Mouse (Mus musculus): ENCODE measurements around the gene Gm21987.

The Gm21987 gene

GRCm38 (mm10) chr16:38371705-38372296 is 25.0 kb downstream of the Gm21987 start:
- DNase-seq (ENCODE audit: low spot score in 2 of 2), result no peak

- no peak for DNase-seq (ENCODE audit: low spot score in 2 of 2)
These were observed 26.0 kb downstream of the Gm21987 start for GRCm38 (mm10) chr16:38372876-38373275.

DNA sequence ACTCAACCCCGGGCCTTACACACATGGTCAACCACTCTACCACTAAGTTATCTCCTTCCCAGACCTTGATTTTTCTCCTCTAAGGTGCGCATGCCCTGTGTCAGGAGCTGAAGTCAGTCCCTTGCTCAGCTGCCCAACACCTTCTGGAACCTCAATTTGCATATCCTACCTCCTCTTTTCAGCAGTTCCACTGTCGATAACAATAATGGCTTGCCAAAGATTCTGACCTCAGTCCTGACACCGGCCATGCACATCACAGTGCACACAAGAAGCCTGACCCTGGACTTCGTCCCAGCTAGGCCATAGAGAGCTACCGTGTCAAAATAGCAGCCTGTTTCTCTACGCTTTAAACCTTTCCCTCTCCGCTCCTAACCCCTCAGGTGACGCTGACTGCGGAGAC is 26.6 kb downstream of the Gm21987 start:
- no peak for DNase-seq (ENCODE audit: low spot score in 2 of 2)

DNA sequence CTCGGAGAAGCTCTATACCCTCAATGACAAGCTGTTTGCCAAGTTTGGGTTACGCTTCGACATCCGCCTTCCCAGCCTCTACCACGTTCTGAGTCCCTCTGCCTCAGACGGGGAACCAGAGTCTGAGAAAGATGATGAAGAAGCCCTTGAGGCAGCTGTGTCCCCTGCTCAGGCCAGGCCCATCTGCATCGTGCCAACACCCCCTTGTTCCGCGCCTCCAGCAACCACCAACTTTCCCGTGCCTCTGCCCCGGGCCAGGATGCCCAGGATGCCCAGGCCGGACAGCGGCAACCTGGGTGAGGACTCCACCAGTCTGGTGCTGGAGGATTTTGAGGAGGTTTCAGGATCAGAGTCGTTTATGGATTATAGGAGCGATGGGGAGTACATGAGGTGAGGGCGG is 27.1 kb downstream of the Gm21987 start:
- DNase-seq (ENCODE audit: low spot score in 2 of 2), result no peak

DNA sequence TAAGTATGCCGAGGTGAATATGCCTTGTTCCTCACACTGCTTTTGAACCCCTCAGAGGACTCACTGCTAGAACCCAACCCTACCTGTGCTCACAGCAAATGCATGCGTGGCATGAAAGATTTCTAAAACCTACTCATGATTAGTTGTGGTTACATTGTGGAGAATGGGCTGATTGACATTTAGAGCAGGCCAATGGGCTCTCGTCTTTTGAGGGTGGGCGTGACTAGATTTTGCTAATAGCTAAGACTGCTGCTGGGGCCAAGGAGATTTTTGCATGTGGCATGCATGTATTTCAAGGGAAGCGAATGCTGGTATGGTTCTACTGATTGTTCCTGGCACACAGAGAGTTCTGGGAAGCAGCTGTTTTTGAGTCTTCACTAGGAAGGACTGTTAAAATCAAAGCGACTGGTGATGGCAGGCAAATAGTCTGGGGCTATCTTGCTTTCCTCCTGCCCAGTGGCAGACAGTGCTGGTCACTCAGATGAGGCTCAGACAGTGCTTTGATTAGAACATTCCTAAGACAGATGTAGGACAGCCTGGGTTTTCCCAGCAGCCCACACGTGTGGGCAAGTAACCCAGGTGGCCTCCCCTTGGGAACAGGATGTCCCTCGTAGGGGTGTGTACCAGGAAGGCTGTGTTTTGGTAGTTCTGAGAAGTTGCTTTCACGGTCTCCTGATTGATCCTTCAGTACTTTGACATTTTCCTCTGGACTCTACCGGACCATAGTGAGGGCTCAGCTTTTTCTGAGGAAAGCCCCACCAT is 27.7 kb downstream of the Gm21987 start:
- DNase-seq (ENCODE audit: low spot score in 2 of 2), result no peak

DNA sequence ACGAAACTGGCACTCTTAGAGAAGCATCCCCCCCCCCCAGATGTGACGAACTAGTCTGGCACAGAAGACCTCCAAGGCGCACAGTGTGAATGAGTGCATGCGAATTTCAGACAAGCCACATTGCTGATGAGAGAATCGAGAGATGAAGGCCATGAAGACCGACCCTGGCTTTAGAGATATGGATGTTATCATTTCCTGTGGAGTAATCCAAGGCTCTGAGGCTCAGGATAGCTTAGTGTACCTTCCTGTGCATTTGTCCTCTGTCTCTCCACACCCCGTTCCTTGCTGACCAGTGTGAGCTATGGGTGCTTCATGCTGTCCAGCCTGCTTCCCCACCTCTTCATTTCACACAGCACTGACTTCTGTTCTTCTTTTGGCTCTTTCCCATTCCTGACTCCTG is 28.3 kb downstream of the Gm21987 start:
- DNase-seq (ENCODE audit: low spot score in 2 of 2), result no peak

DNA sequence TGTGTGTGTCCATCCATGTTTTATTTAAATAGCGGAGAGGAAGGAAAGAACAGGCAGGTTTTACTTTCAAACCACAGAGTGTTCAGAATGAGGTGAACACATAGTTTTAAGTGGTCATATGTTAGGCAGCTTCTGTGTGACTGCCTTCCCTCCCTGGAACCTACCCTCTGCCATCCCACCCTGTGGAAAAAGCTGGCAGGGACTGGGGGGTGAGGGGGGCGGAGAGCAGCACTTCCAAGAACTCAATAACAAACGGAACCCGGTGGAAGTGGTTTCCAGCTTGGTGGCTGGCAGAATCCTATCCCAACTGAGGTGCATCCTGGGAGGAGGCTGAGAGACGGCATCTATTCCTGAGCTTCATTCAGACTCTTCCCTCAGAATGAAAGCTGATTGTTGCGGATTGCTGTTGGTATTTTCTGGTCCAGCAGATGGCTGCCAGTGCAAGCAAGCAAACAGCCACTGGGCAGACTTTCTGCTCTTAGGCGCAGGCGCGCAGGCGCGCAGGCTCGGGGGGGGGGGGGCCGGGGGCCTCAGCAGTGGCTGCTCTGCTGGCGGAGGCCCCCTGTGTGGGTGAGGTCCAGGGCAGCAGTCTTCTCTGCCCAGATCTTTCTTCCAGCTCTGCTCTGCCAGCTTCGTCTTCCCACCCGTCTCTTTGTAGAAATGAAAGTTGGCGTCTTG is 29.5 kb downstream of the Gm21987 start:
- DNase-seq (ENCODE audit: low spot score in 2 of 2), result peak in 1 of 2 experiments; percentile 63

GRCm38 (mm10) chr16:38376841-38377249 is 30.0 kb downstream of the Gm21987 start:
- peak in 1 of 2 experiments; percentile 34 for DNase-seq (ENCODE audit: low spot score in 2 of 2)

GRCm38 (mm10) chr16:38377546-38377945 is 30.7 kb downstream of the Gm21987 start:
- no peak for DNase-seq (ENCODE audit: low spot score in 2 of 2)

DNA sequence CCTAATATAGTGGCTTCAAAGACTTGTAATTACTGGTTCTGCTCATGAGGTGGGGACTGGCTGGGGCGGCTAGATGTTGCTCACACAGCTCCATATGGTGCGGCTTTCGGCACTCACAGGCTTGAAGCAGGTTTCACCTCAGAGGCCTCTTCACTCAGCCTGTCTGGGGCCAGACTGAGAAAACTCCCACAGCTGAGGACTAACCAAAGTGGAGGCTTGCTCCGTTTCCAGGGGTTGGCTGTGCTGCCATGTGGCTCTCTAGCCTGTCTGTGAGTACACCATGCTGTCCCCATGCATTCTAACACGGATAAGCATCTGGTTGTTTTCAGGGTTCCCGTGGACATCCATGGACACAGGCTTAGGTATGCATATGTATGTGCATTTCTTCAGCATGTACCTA is 31.8 kb downstream of the Gm21987 start:
- no peak for DNase-seq (ENCODE audit: low spot score in 2 of 2)

DNA sequence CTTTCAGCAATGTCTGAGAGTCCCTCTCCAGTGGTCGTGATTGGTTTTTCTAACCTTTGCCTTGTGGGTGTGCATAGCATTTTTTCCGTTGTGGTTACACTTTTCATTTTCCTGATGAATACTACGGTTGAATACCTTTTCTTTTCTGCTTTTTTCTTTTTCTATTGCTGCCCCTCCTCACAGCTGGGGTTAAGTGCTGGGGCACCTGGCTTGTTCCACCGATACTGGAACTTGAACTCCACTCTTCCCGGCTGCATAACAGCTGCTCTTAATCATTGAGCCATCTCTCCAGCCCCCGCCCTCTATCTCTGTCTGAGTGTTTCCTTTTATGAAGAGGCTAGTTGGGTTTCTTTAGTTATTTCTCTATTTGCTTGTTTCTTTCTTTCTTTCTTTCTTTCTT is 32.2 kb downstream of the Gm21987 start:
- DNase-seq (ENCODE audit: low spot score in 2 of 2), result no peak

DNA sequence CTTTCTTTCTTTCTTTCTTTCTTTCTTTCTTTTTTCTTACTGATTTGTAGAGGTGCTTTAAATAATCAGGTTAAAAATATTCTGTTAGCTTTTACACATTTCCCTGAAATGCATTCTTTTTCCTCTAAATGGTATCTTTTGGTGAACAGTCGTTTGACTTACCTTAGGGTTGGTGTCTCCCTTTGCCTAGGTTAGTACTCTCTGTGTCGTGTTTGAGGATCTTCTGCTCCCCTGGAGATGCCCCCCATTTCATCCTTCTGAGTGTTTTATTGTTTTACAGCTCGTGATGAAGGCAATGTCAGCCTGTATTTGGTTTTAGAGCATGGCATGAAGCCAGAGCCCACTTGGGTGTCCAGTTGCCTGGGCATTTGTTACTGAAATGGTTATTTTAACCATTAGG is 32.7 kb downstream of the Gm21987 start:
- no peak for DNase-seq (ENCODE audit: low spot score in 2 of 2)

DNA sequence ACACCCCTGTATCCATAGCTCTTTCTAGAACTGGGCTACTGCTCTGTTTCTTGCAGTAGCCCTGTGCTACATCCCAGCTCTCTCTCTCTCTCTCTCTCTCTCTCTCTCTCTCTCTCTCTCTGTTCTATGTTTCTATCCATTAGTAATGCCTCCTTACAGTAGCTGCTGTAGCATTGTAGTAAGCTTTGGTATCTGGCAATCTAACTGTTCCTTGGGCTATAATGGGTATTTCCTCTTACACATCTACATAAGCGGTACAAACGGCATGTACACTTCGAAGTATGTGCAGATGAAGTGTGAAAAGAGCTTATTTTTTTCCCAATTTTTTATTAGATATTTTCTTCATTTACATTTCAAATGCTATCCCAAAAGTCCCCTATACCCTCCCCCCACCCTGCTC is 33.1 kb downstream of the Gm21987 start:
- DNase-seq (ENCODE audit: low spot score in 2 of 2), result no peak

DNA sequence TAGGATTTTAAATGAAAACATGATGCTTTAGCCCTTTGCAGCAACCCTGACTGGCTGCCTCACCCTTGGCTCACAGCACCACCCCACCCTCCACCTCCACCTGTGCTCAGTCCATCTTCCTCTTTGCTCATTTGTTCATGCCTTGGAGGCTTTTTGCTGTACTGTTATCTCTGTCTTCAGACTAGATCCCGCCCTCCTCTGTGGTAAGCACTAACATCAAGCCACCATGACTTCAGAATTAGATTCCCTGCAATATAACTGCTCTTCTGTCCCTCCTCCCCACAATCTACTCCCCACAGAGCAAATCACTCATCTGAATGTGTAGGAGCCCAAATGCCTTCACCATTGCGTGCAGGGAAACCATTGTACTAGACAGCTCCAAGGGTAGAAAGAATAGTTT is 36.8 kb downstream of the Gm21987 start:
- DNase-seq (ENCODE audit: low spot score in 2 of 2), result no peak

GRCm38 (mm10) chr16:38385184-38385634 is 38.4 kb downstream of the Gm21987 start:
- DNase-seq (ENCODE audit: low spot score in 2 of 2), result no peak

GRCm38 (mm10) chr16:38385700-38386099 is 38.9 kb downstream of the Gm21987 start:
- no peak for DNase-seq (ENCODE audit: low spot score in 2 of 2)

DNA sequence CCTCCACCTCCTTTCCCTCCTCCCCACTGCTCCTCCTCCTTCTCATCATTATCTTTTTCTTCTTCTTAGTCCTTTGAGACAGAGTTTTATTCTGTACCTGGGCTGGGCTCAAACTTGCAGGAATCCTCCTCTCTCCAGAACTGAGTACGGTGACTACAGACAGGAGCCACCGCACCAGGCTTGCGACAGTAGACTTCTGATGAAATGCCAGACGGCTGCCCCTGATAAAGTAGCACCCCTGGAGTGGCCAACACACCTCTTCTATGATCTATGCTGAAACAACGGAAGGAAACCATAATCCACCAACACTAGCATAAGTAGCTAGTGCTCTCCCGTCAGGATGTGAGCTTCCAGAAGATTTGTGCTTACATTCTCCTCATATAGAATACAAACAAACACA is 40.5 kb downstream of the Gm21987 start:
- DNase-seq (ENCODE audit: low spot score in 2 of 2), result no peak

DNA sequence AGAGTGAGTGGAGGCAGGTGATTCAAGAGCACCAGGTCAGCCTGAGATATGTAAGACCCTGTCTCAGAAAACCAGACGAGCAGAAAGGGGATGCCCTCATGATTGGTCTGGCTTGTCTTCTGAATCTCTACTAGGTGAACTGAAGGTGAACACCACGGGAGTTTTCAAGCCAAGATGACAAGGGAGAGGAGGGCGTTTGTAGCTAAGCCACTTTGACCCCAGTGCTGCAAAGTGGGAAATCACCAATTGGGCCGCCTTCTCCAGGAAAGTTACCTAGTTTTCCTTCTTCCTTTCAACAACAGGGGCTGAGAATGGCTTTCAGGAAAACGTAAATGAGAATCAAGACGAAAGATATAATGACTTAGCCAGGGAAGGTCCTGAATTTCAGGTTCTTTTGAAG is 41.9 kb downstream of the Gm21987 start:
- no peak for DNase-seq (ENCODE audit: low spot score in 2 of 2)

- DNase-seq (ENCODE audit: low spot score in 2 of 2), result no peak
These were observed 42.5 kb downstream of the Gm21987 start for GRCm38 (mm10) chr16:38389284-38389893.

DNA sequence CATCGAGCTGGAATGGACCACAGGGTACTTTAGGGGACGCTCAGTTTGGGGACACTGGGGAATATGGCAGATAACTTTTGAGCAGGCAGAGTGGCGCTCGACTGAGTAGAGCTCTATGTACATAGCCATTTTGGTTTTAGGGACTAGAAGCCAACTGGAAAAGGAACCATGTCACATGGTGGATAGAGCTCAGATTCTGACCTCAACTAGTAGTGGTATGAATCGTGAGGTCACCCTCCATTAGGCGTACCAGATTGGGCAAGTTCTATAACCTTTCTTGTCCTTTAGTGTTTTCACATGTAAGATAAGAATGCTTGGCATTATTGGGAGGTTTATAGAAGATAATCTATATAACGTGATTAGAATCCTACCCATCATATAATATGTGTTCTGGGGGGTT is 43.5 kb downstream of the Gm21987 start:
- no peak for DNase-seq (ENCODE audit: low spot score in 2 of 2)

- DNase-seq (ENCODE audit: low spot score in 2 of 2), result peak in 1 of 2 experiments; percentile 35
These were observed 45.5 kb downstream of the Gm21987 start for GRCm38 (mm10) chr16:38392126-38392894.

- DNase-seq (ENCODE audit: low spot score in 2 of 2), result no peak
These were observed 47.4 kb downstream of the Gm21987 start for GRCm38 (mm10) chr16:38394191-38394618.

Data from left cerebral cortex, adult 9 months (tissue).